Mouse (Mus musculus): ENCODE measurements around the gene Mzf1.

Mzf1 gene

GRCm38 (mm10) chr7:13054287-13055010 lies at the start of gene Mzf1:
TSS of gene Mzf1 (minus strand) at chr7:13054764.
- DNase-seq: peak; percentile 90

GRCm38 (mm10) chr7:13095073-13095472 lies 40.5 kb upstream of the Mzf1 start, which contains the start of gene Vmn1r85:
TSS of gene Vmn1r85 (minus strand) at chr7:13095173.
- no peak for DNase-seq

- DNase-seq: no peak
Measured at GRCm38 (mm10) chr7:13072293-13072692, 17.7 kb upstream of the Mzf1 start.

GRCm38 (mm10) chr7:13063399-13063798 lies 8.8 kb upstream of the Mzf1 start:
- DNase-seq: peak; percentile 23 to 24

- DNase-seq: no peak
Measured at GRCm38 (mm10) chr7:13059536-13059935, 5.0 kb upstream of the Mzf1 start.

- no peak for DNase-seq
Measured at GRCm38 (mm10) chr7:13056913-13057700, 2.5 kb upstream of the Mzf1 start.

- DNase-seq: no peak
Measured at GRCm38 (mm10) chr7:13053961-13054286, 640 bp downstream of the Mzf1 start.

- no peak for DNase-seq
Measured at GRCm38 (mm10) chr7:13053501-13053900, 1.1 kb downstream of the Mzf1 start.

- DNase-seq: no peak
Measured at GRCm38 (mm10) chr7:13053001-13053400, 1.6 kb downstream of the Mzf1 start.

- DNase-seq: peak; percentile 83 to 86
Measured at GRCm38 (mm10) chr7:13046084-13046483, 8.5 kb downstream of the Mzf1 start.

- DNase-seq: no peak
Measured at GRCm38 (mm10) chr7:13044254-13044625, 10.3 kb downstream of the Mzf1 start.

- DNase-seq: peak; percentile 11 to 25
Measured at GRCm38 (mm10) chr7:13043445-13044253, 10.9 kb downstream of the Mzf1 start.

- no peak for DNase-seq
Measured at GRCm38 (mm10) chr7:13043120-13043444, 11.5 kb downstream of the Mzf1 start.

GRCm38 (mm10) chr7:13042511-13042910 lies 12.1 kb downstream of the Mzf1 start:
- no peak for DNase-seq

- DNase-seq: no peak
Measured at GRCm38 (mm10) chr7:13041256-13041655, 13.3 kb downstream of the Mzf1 start.

- DNase-seq: no peak
Measured at GRCm38 (mm10) chr7:13039181-13039580, 15.4 kb downstream of the Mzf1 start.

GRCm38 (mm10) chr7:13038621-13039169 lies 15.9 kb downstream of the Mzf1 start:
- no peak for DNase-seq

GRCm38 (mm10) chr7:13037901-13038555 lies 16.5 kb downstream of the Mzf1 start, which contains the start of gene Ube2m:
TSS of gene Ube2m (minus strand) at chr7:13038275.
- DNase-seq: peak; percentile 97

GRCm38 (mm10) chr7:13037366-13037765 lies 17.2 kb downstream of the Mzf1 start:
- DNase-seq: no peak

- no peak for DNase-seq
Measured at GRCm38 (mm10) chr7:13036806-13037205, 17.8 kb downstream of the Mzf1 start.

- no peak for DNase-seq
Measured at GRCm38 (mm10) chr7:13035211-13035855, 19.2 kb downstream of the Mzf1 start.
